Comparison of ENCODE assay signal across 9 mouse cellular contexts in genomic region chr11:117269053-117269702, GRCm38 (mm10).
DNase-seq lines count a peak whose midpoint lies in the region; ATAC-seq lines count a peak whose summit lies in the region.
"Had no signal": no experiment of that assay in that cellular context is flagged by ENCODE, and none has a peak within 500 bp of the region (broad histone marks: within the 10 kb centered on the region; RNA-seq: fewer than 3 reads in every experiment).

No protein-coding gene starts in this region.

- no peaks in the 10 kb centered on the region for H3K9me3 ChIP-seq in heart, embryonic 11.5 days (replicated peaks; ENCODE audit: control insufficient read depth, low read length)
- no peaks in the 10 kb centered on the region for H3K9me3 ChIP-seq in midbrain, embryonic 12.5 days
- no peaks in the 10 kb centered on the region for H3K9me3 ChIP-seq in midbrain, embryonic 14.5 days (ENCODE audit: control insufficient read depth, low read length)
- no peaks in the 10 kb centered on the region for H3K9me3 ChIP-seq in hindbrain, embryonic 12.5 days (replicated peaks)
- H3K9me3 ChIP-seq in stomach, embryonic 16.5 days (replicated peaks; ENCODE audit: control insufficient read depth, low read length) = no peaks in the 10 kb centered on the region

- no peak for ATAC-seq in heart, embryonic 11.5 days (replicated peaks; ENCODE audit: insufficient number of reproducible peaks, low FRiP score, low TSS enrichment)
- ATAC-seq in midbrain, embryonic 12.5 days (ENCODE audit: low FRiP score, low read depth) = no peak
- no peak for ATAC-seq in midbrain, embryonic 14.5 days (ENCODE audit: low FRiP score, low TSS enrichment)
- no peak for ATAC-seq in hindbrain, embryonic 12.5 days (ENCODE audit: low FRiP score)
- no peak for ATAC-seq in stomach, embryonic 16.5 days (ENCODE audit: insufficient read depth, low FRiP score)

- no peaks in the 10 kb centered on the region for H3K36me3 ChIP-seq in heart, embryonic 11.5 days (ENCODE audit: control insufficient read depth, insufficient read depth, low read length)
- H3K36me3 ChIP-seq in midbrain, embryonic 12.5 days = no peaks in the 10 kb centered on the region
- H3K36me3 ChIP-seq in midbrain, embryonic 14.5 days (ENCODE audit: control insufficient read depth, insufficient read depth, low read length) = no peaks in the 10 kb centered on the region
- no peaks in the 10 kb centered on the region for H3K36me3 ChIP-seq in hindbrain, embryonic 12.5 days
- no peaks in the 10 kb centered on the region for H3K36me3 ChIP-seq in stomach, embryonic 16.5 days (ENCODE audit: control insufficient read depth, insufficient read depth, low read length)

- WGBS in heart, embryonic 11.5 days (ENCODE audit: insufficient replicate concordance) = 48% methylated on average over 8 of the region's 8 CpGs
- WGBS in midbrain, embryonic 12.5 days = 50% methylated on average over 8 of the region's 8 CpGs
- 61% methylated on average over 8 of the region's 8 CpGs for WGBS in midbrain, embryonic 14.5 days
- WGBS in hindbrain, embryonic 12.5 days = 59% methylated on average over 8 of the region's 8 CpGs
- whole genome bisulfite sequencing in stomach, embryonic 16.5 days = 58% methylated on average over 8 of the region's 8 CpGs

- peak overlapping the region; percentile 90 for H3K4me2 ChIP-seq in heart, embryonic 11.5 days
- H3K4me2 ChIP-seq in midbrain, embryonic 12.5 days (replicated peaks) = peak overlapping the region; percentile 69
- H3K4me2 ChIP-seq in midbrain, embryonic 14.5 days (ENCODE audit: low read length) = no peak overlapping the region
- H3K4me2 ChIP-seq in hindbrain, embryonic 12.5 days (replicated peaks) = peak overlapping the region; percentile 83
- no peak overlapping the region for H3K4me2 ChIP-seq in stomach, embryonic 16.5 days (ENCODE audit: low read depth, low read length)

- no peak for DNase-seq in heart, adult 8-10 months (ENCODE audit: low spot score)
- DNase-seq in midbrain, embryonic 14.5 days = no peak
- no peak for DNase-seq in adrenal gland, postnatal 36 days
- DNase-seq in c-Kit-positive CD71-positive TER-119-positive erythroid progenitor cells, embryonic 14.5 days (ENCODE audit: low spot score) = no peak
- DNase-seq: kidney, adult 2 months had no signal

- peak overlapping the region; percentile 40; the same call in 1 of the 2 replicates for H3K9ac ChIP-seq in heart, embryonic 11.5 days (ENCODE audit: low read depth, low read length)
- peak overlapping the region; percentile 16; the same call in 1 of the 2 replicates for H3K9ac ChIP-seq in midbrain, embryonic 12.5 days (replicated peaks)
- H3K9ac ChIP-seq in midbrain, embryonic 14.5 days (replicated peaks; ENCODE audit: low read length) = no peak overlapping the region; the same call in 1 of the 2 replicates
- H3K9ac ChIP-seq in hindbrain, embryonic 12.5 days = no peak overlapping the region
- peak overlapping the region; percentile 79; the same call in 1 of the 2 replicates for H3K9ac ChIP-seq in stomach, embryonic 16.5 days (ENCODE audit: low read length)

- peak overlapping the region; percentile 54; the same call in 1 of the 2 replicates for H3K27ac ChIP-seq in heart, embryonic 11.5 days (ENCODE audit: low read depth, low read length)
- H3K27ac ChIP-seq in midbrain, embryonic 12.5 days (replicated peaks) = no peak overlapping the region; the same call in 1 of the 2 replicates
- no peak overlapping the region for H3K27ac ChIP-seq in midbrain, embryonic 14.5 days (replicated peaks; ENCODE audit: low read depth, low read length)
- H3K27ac ChIP-seq in hindbrain, embryonic 12.5 days = peak overlapping the region; percentile 62; the same call in 1 of the 2 replicates
- peak overlapping the region; percentile 90; the same call in 1 of the 2 replicates for H3K27ac ChIP-seq in stomach, embryonic 16.5 days (ENCODE audit: low read length)

- H3K27me3 ChIP-seq in heart, embryonic 11.5 days (ENCODE audit: control insufficient read depth, insufficient read depth, low read length) = 0 out of 2 replicates have a peak, but pooled peaks cover 9% of the 10 kb centered on the region
- H3K27me3 ChIP-seq in midbrain, embryonic 12.5 days = peaks cover 18% of the 10 kb centered on the region
- no peaks in the 10 kb centered on the region for H3K27me3 ChIP-seq in midbrain, embryonic 14.5 days (ENCODE audit: control insufficient read depth, insufficient read depth, low read length)
- H3K27me3 ChIP-seq in hindbrain, embryonic 12.5 days = no peaks in the 10 kb centered on the region
- no peaks in the 10 kb centered on the region for H3K27me3 ChIP-seq in stomach, embryonic 16.5 days (ENCODE audit: control insufficient read depth, insufficient read depth, low read length)

- peaks cover 57% of the 10 kb centered on the region for H3K4me1 ChIP-seq in heart, embryonic 11.5 days (ENCODE audit: control insufficient read depth, insufficient read depth, low read length)
- peaks cover 70% of the 10 kb centered on the region for H3K4me1 ChIP-seq in midbrain, embryonic 12.5 days
- H3K4me1 ChIP-seq in midbrain, embryonic 14.5 days (ENCODE audit: control insufficient read depth, insufficient read depth, low read length) = peaks cover 34% of the 10 kb centered on the region
- peaks cover 74% of the 10 kb centered on the region for H3K4me1 ChIP-seq in hindbrain, embryonic 12.5 days
- H3K4me1 ChIP-seq in stomach, embryonic 16.5 days (ENCODE audit: control insufficient read depth, insufficient read depth, low read length) = peaks cover 57% of the 10 kb centered on the region

- H3K4me3 ChIP-seq in heart, embryonic 11.5 days (ENCODE audit: low read depth, low read length) = no peak overlapping the region
- H3K4me3 ChIP-seq in midbrain, embryonic 12.5 days = no peak overlapping the region
- H3K4me3 ChIP-seq in midbrain, embryonic 14.5 days (replicated peaks; ENCODE audit: low read depth, low read length) = no peak overlapping the region
- H3K4me3 ChIP-seq in hindbrain, embryonic 12.5 days = no peak overlapping the region
- no peak overlapping the region for H3K4me3 ChIP-seq in stomach, embryonic 16.5 days (replicated peaks; ENCODE audit: low read length)

Comparison
In these comparisons a context has a peak if more than half of its experiments do, and no peak if none do; other contexts are left out.
1. H3K4me2 ChIP-seq: peak in heart, embryonic 11.5 days (single experiment), midbrain, embryonic 12.5 days (single experiment) and hindbrain, embryonic 12.5 days (single experiment); none in midbrain, embryonic 14.5 days (single experiment) and stomach, embryonic 16.5 days (single experiment).
2. H3K9ac ChIP-seq: peak in heart, embryonic 11.5 days (single experiment), midbrain, embryonic 12.5 days (single experiment) and stomach, embryonic 16.5 days (single experiment); none in midbrain, embryonic 14.5 days (single experiment) and hindbrain, embryonic 12.5 days (single experiment).
3. H3K27ac ChIP-seq: peak in heart, embryonic 11.5 days (single experiment), hindbrain, embryonic 12.5 days (single experiment) and stomach, embryonic 16.5 days (single experiment); none in midbrain, embryonic 12.5 days (single experiment) and midbrain, embryonic 14.5 days (single experiment).